Mouse (Mus musculus) brain, embryonic 14.5 days (tissue): ENCODE measurements around the gene Msi2. TPM values are rescaled to one million over a fixed set of nuclear protein-coding genes. Genes with fewer than 3 reads are reported as not detected.

ENCODE experiments used
- DNase-seq: peaks from one replicate; pipeline ENCODE4 v3.0.0-alpha.2; 2011; ENCODE audit warnings: low read depth
- CTCF ChIP-seq: fragments of 200-500 bp; IDR thresholded peaks from 2 replicates; pipeline ENCODE4 v1.5.1; 2012; ENCODE audit warnings: inconsistent platforms, mild to moderate bottlenecking, moderate library complexity, borderline replicate concordance; ENCODE audit not compliant: insufficient read depth, insufficient read length; ENCODE audit errors: extremely low read depth
- POLR2A ChIP-seq: fragments of 200-500 bp; IDR thresholded peaks from 2 replicates; pipeline ENCODE4 v1.6.1; 2012; ENCODE audit warnings: mild to moderate bottlenecking, inconsistent platforms, borderline replicate concordance; ENCODE audit not compliant: poor library complexity, insufficient read depth, insufficient read length, severe bottlenecking; ENCODE audit errors: extremely low read depth
- polyA plus RNA-seq: library from polyadenylated mRNA; depleted of rRNA; stranded (reverse); fragments of >200 nt; gene quantifications from 2 replicates; pipeline ENCODE4 v1.2.3, GENCODE M21; 2012

Msi2 gene
- polyA plus RNA-seq, 1 experiment: 90.4 TPM

DNA sequence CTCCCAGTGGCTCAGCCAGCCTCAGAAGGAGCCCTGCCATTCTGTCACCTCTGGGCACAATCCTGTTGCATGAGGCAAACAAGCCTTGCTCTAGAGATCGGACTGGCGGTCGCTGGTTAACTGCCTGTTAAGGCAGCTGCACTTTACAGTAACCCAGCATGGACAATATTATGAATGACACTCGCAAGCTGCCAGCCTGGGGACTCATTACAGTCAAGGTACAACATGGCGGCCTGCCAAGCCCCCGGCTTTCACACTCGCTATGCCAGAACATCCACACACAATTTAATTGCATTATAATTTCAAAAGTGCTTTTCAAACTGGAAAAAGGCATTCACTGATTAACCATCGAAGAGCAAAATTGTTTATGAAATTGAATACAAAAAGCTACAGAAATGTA is 275.0 kb downstream of the Msi2 start:
- peak; percentile 95 for DNase-seq
- TF ChIP-seq CTCF: no peak
- TF ChIP-seq POLR2A: no peak

DNA sequence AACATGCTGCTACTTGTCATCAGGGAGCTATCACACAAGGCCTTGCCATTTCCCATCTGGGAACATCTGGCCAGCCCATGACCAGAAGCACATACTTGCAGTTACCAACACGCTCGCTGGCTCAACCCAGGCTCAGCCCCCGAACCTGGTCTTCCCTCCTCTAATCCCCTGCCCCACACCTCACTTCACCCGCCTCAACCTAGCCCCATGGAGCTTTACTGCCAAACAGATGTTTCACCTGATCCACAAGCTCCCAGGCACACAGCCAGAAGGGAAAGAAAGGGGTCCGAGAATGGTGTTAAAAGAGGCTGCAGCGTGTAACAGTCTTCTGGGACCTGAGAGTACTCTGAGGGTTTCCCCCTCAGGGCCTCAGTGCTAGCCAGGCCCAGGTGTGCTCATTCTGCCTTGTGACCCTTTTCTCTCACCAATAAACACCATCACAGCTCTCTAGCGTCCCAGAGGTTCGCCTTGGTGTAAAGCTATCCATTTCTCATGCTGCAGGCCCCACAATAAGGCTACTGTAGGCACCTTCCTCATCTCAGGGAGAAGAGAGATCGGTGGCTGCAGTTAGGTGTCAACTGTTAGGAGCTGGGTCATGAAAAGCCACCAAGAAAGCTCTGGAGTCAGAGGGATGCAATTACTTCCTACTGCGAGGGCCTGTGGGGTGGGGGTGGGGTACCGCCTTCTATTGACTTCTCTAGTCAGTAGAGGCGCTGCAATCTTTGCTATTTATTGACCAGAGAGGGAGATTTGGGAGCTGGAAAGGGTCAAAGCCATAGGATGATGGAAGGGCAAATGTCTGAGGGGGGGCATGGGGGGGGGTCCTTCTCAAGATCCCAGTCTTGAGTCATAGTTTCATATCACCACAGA is 276.2 kb downstream of the Msi2 start:
- no peak for DNase-seq
- TF ChIP-seq POLR2A: no peak
- no peak for TF ChIP-seq CTCF

DNA sequence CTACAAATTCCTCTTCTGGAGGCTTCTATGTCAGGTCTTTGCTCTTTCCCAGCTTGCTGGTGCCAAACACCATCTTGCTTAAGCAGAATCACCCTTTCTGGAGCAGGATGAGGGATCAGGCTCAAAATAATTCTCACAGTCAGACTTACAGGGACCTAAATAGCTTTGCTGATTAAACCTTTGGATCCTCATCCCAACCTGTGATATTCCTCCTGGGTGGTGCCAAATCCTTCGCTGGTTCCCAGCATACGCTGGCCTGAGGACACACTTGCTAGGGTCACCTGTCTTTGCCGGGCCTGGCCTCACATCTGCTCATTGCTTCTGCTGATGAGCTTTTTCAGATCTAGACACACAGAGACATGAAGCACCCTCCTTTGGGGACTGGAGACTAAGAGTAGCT is 279.7 kb downstream of the Msi2 start:
- no peak for DNase-seq
- no peak for TF ChIP-seq POLR2A
- TF ChIP-seq CTCF: no peak

DNA sequence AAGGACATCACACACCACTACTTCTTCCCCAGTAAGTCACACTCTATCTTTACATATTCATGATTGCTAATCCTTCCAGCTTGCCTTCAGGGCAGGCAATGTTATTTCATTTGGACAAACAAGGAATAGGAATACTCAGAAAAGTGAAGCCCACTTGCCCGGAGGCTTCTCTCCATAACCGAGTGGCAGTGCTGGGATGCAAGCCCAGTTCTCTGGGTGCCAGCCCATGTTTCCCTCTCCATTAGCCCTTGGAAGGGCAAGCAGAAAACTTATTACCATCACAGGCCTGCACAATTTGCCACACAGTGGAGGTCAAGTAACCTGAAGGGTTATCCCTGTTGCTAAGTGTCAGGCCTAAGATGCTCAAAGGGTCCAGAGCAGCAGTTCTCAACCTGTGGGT is 281.7 kb downstream of the Msi2 start:
- TF ChIP-seq CTCF (no peak), POLR2A (no peak)
- DNase-seq: no peak

DNA sequence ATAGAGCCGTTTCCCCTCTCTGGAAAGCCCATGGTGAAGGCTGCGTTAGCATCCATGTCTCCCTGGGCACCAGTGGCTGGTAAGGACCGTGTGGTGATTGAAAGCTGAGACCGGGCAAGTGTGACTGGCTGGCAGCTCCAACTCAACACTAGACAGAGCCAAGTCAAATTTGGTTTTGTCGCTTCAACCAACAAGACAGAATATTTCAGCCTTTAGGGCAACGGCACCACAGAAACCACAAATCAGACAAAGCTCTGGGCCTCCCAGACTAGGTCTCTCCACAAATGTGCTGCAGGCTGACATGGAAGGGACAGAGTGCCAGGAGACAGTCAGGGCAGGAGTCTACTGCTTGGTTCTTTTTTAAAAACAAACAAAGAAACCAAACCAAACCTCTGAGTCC is 282.8 kb downstream of the Msi2 start:
- no peak for DNase-seq
- TF ChIP-seq CTCF (no peak), POLR2A (no peak)

GRCm38 (mm10) chr11:88431363-88432269 is 286.7 kb downstream of the Msi2 start:
- TF ChIP-seq POLR2A (no peak), CTCF (no peak)
- peak; percentile 81 for DNase-seq

DNA sequence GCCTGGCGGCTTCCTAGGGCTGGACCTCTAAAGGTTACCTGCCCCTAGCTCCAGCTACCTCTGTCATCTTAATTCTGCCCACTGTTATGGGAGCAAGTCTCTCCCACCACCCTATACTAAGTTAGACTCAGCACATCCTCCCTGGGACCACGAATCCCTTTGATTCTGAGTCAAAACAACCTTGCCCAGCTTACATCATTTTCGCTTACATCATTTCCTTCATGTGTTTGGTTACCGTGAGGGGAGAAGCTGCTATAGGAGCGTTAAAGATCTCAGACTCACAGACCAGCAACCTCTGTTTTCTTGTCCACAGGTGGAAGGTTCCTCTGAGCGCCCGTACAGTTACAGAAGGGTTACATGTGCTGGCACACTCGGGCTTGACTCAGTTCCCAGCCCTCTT is 288.0 kb downstream of the Msi2 start:
- TF ChIP-seq CTCF: no peak
- TF ChIP-seq POLR2A: no peak

GRCm38 (mm10) chr11:88429680-88430079 is 288.6 kb downstream of the Msi2 start:
- TF ChIP-seq CTCF (no peak), POLR2A (no peak)
- DNase-seq: no peak

More for the DNA sequence above, 288.0 kb downstream of the Msi2 start:
- DNase-seq: no peak

DNA sequence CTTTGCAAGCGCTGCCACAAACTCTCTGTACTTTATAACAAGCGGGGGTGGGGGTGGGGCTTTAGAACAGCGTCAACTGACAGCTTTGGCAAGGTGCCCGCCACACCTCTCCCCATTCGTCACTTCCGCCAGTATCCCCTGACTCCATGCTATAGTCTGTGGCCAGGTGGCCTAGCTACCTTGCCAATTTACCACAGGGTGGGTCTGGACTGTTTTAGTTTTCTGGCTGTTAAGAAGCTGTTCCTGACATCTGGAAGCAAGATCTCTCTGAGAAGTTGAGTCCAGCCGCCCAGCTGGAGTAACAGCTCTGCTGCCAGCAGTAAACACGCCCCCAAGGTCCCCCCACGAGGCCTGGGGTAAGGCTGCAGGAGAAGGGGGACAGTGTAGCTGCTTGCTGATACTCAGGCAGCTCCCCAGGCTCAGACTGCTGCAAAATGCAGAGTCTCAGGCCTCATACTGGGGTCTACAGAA is 292.6 kb downstream of the Msi2 start:
- no peak for TF ChIP-seq POLR2A
- TF ChIP-seq CTCF: no peak
- no peak for DNase-seq

- peak; percentile 69 for DNase-seq
- TF ChIP-seq POLR2A (no peak), CTCF (no peak)
Observed at GRCm38 (mm10) chr11:88424034-88424767, 294.1 kb downstream of the Msi2 start.
